Mouse (Mus musculus): ENCODE measurements at regions not wholly inside any gene's neighbourhood (a gene's known extent, or its start where the extent isn't known, plus 50 kb on each side); places are given as distances from the start of the nearest gene placed in this dataset.
"Not testable (repeated sequence)": the region's sequence is repeated elsewhere in the genome, so short reads cannot be mapped to it uniquely, and the experiment has no call there.

DNA sequence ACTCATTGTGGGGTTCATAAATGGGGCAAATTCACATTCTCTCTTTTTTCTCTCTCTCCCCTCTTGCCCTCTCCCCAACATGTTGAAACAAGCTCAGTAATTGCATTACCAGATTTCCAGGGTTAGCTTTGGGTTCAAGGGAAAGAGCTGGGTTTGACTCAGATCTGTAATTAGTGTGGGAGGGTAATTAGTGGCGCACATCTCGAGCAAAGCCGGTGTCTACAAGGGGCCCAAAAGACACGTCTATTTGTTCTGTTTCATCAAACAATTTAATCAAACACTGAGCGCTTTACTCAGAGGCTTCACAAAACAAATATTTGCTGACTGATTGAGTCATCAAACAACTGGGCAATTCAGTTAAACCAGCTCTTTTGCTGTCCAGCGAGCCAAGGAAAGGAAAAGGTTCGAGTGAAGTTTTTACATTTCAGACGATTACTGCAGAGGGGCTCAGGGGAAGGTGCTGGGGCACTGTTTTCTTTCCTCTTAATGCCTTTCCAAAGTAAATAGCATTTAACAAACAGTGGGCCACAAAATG, 193.6 kb upstream of the Six2 start:
- no peak for DNase-seq

DNA sequence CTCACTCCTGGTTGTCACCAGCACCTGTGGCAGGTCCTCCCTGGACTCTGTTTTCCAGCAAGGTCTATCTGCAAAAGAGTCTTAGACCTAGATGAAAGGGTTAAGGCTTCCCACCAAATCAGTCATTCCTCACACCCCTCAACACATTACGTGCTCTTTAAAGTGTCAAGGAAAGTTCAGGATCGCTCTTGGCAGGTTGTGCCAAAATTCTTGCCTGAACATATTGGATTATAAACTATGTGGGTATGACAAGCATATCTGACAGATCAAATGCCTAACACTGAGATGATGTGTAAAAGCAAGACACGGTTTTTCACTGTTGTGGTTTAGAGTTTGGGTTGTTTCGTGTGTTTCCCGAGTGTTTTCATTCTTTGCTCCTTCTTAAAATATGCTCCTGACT, 193.0 kb upstream of the Six2 start:
- DNase-seq: no peak

DNA sequence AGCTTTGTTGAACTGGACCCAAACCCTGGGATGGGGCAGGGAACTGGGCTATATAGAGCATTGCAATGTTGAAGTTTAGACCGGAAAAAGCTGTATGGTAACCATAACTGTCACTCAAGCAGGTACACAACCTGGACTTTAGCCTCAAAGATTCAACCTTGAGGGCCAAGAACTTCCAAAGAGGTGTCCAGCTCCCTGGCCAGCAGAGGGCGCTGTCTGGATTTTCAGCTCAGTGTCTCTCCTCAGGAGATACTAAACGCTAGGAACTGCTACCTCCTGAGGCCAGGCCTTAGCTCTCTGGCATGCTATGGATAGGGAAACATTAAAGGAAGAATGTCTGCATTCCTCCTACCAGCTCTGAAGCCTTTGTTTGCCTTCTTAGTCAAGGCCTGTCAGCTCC, 189.4 kb upstream of the Six2 start:
- peak; percentile 63 for DNase-seq

DNA sequence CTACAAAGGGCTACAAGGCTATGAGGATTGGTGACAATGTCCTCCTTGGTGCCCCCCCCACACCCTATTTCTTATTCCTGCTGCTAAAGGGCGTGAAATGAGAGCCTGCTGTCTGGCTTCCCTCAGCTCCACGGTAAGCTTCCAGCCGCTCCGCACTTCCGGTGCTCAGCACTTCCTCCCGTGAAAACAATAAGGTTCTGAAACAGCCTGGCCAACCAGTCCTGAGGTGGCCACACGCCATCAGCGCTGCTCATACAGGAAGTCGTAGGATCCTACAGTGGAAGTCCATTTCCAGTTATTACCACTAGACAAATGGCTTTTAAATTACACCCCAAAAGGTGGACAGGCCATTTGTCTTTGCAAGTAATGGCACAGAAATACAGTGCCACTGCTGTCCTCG, 188.8 kb upstream of the Six2 start:
- no peak for DNase-seq

DNA sequence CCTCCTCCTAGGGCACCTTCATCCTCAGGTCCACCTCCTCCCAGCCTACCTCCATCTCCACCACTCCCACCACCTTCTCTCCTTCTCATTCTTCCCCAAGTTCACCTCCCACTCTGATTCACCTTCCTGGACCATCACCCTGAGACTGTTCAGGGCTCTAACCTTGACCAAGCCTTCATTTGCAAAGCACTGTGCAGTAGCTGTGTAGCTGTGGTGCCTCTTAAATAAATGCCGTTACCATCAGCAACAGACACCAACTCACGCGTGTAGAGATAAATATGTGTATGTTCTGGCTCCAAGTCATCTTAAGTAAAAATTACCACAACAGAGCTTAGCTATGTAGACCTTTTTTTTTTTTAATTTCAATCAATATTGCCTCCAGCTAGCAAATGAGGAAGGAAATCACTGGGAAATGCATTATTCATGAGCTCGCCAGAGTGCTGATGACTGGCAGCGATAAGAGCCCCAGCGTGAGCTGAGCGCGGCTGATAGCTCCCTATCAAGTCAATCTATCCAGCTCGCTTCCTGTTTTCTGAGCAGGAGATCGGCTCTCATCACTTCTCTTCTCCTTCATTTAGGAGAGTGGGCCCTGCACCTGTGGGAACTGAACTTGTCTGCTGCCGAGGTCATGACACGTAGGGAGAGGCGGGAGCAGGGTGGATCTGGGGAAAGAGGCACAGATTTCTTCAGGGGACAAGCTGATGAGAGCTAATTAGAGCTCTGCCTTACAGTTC, 185.9 kb upstream of the Six2 start:
- DNase-seq: no peak

DNA sequence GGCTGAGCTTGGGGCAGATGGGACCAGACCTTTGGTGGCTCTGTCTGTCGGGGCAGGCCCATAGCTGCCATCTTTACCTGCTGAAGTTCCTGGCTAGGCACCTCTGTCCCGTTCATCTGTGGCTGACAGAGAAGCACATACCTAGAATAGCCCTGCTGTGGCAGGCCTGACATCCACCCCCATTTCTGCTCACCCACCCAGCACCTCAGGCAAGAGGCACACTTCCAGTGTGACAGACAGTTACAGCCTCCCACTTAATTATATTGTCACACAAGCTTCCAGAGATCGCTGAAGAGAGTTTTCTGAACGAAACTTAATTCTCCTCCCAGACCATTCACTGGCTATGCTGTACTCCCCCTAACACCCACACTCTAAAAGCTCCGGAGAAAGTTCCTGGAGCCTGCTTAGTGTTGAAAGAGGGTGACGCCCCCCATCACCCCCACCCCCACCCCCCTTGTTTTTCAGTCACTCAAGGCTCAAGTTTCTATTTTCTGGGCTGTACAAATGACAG, 184.9 kb upstream of the Six2 start:
- DNase-seq: no peak

DNA sequence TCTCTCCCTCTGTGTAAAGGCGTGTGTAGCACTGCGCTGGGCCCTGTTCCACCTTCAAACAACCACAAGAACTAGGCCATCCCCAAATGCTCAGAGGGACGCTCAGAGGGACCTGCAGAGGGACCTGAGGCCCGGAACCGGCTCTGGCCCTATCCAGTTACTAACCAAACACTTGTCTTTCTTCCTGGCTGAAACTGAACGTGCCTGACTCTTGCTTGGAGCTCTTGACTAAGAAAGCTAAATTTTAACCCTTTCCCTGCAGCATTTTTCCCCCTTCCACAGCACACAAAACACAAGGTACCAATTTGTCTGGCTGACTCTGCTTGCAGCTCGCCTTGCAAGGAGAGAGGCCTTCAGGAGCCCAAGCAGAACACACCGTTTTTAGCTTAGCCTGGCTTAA, 182.3 kb upstream of the Six2 start:
- no peak for DNase-seq

DNA sequence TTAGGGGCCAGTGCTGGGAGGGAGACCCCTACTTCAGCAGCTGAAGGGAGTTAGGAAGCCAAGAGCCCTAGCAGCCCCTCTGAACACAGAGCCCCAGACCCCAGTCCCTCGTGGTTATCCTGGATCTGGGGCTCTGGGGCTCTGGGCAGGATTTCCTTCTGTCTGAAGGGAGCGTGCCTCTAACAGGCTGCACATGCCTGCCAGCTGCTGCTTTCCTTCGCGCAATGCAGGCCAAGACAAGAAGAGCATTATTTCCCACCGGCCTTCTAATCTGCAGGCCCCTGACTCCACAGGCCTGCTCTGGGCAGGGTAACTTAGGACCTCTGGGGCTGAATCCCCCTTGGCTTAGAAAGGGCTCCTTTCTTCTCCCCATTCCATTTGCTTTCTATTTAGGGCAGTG, 181.1 kb upstream of the Six2 start:
- no peak for DNase-seq

DNA sequence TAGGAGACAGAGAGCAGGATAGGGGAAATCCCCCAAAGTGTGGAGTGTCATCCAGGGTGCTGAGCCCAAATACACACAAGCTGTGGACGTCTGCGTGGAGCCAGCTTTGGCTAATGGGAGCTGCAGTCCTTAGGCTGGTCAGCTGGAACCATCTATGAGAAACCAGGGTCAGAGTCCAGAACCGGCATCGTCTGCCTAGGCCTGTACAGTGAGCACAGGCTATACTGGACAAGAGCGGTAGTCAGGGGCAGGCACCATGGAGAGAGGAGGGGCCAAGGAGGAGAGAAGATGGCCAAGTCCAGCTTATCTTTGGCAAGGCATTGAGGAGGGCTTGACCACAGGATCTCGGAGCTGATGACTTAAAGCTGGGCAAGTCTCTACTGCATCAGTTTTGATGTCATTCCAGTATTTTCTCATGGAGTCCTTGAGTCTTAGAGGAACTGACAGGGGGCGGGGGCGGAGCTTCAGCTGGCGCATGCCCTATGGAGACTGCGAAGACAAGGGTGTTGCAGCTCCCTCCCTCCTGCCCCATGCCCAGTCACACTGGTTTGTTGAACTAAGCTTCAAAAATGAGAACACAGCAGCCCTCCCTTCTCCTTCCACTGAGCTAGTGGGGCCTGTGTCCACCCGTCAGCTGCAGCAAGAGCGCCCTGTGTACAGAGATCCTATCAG, 180.0 kb upstream of the Six2 start:
- DNase-seq: no peak

DNA sequence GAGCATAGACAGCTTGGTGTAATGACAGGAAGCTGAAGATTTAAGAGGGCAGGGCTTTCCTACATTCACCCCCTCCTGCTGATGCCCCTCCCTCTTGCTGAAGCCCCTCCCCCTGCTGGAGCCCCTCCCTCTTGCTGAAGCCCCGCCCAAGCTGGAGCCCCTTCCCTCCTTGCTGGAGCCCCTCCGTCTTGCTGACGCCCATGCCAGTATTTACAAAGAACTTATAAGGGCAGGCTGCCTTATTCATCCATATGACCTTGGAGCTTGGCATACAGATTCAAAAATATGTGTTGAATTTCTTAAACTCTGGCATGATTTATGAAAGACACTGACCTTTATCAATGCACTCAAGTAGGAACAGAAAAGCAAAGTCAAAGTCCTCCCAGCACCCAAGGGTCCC, 178.5 kb upstream of the Six2 start:
- peak; percentile 29 for DNase-seq

DNA sequence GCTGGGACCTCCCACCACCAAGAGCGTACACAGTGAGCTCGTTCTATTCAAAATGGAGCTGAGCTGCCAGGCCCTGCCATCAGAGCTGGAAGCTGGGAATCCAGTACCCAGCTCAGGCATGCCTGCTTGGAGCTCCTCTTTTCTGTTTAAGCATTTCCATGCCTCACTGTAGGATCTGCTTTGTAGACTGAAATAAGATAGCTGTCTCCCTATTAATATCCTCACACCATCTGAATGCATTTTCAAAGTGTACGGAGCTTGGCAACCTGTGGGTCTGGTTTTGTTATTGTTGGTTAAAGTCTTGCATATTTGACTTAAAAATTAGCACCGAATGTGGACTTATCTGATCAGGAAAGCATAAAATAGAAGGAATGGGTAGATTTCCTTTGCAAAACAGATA, 177.9 kb upstream of the Six2 start:
- no peak for DNase-seq

DNA sequence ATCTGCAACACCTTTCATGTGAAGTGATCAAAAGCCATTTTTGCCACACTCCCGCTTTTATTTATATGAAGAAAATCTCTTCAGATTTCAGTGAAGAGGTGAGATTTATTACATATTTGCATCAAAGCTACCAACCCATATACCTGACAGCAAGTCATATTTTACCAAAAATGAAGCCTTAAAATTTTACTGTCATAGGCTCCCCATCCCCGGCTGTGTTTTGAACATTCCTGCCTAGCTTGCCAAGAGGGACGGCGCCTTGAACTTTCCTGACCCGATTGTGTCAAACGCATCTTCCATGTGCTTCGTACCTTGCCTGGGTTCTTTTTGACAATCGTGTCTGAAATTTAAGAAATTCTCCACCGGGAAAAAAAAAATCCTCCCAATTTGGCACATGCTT, 173.3 kb upstream of the Six2 start:
- DNase-seq: peak; percentile 42

DNA sequence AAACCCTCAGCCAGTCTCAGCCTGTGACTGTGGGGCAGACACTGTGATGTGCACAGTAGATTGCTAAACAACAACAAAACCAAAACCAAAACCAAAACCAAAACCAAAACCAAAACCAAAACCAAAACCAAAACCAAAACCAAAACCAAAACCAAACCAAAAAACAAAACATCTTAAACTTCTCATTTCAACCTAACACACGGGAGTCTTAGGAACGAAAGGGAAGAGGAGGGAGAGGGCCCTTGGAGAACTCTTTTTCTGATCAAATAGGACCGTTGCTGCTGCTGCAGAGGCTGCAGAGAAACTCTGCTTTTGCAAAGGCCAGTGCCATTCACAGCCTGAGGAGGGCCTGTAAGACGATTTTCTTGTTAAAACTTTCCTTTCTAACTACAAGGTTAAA, 172.7 kb upstream of the Six2 start:
- no peak for DNase-seq

DNA sequence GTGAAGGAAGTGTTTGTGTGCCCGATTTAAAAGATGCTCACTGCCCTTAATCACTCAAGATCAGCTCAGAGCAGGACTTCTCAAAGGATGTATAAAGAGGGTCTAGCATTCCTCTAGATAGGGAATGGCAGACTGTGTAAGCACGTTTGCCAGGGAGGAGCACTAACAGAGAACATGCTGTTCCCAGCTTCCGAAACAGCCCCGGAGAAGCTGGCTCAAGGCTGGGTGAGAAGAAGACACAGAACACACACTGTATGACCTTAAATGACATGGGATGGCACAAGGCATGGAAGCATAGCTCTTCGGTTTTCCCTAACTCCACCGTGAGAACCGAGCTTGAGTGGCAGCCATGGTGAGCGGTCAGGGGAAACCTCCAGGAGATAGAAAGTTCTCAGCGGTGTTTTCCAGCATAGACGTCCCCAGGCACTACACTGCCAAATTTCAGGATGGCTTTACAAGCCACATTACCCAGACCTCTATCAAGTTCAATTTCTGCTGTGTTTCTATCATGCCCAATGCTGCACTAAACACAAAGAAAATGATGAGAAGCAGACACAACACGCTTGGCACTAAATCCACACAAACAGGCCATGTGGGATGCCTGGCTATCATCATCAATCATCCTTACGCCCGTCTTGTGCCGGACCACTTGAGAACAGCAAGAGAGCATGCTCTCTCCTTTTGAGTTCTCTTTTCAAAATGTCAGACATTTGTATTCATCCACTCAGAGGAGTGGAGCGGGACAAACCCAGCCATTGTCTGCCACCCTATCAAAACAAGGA, 172.0 kb upstream of the Six2 start:
- DNase-seq: no peak

DNA sequence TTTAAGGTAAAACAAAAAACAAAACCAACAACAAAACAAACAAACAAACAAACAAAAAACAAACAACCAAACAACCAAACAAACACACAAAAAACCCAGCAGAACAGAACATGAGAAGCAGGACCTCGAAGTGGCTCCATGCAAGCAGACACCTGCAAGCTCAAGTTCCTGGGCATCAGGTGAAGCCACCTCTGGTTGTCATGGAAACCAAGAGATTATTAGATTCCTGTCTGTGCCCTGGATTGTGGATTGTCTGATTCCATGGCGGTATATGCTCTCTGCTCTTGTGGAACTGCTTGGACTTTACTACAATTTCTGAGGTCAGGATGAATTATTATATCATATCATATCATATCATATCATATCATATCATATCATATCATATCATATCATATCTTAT, 170.4 kb upstream of the Six2 start:
- no peak for DNase-seq

DNA sequence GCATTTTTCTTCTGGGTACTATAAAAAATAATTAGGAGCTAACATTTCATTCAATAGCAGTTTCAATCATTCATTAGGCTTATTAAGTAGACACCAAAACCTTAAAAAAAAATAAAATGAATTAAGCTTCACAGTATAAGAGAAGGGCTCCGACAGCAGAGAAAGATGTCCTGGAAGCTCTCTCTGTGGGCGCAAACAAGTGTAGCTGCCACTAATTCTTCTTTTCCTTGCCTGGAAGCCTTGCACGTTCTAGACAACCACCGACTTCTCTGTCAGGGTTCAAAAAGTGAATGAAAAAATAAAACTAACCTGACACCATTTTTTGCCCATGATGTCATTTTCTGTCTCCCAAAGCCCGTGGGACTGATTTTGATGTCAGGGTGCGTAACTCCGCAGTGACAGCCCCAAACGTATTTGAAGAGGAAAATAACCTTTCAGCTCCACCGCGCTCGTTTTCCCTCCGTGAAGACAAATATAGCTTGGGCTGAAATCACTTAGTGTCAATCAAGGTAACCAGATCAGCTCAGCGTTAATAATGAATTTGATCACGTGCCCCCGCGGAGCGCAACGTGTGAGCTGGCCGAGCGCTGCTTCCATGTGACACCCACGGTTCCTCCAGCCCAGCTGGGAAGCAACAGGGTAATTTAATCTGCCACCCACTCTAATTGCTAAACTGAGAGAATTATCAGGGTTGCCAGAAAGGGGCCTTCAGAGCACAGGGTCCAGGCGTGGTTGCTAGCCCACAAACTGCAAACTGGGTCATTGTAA, 169.8 kb upstream of the Six2 start:
- no peak for DNase-seq

DNA sequence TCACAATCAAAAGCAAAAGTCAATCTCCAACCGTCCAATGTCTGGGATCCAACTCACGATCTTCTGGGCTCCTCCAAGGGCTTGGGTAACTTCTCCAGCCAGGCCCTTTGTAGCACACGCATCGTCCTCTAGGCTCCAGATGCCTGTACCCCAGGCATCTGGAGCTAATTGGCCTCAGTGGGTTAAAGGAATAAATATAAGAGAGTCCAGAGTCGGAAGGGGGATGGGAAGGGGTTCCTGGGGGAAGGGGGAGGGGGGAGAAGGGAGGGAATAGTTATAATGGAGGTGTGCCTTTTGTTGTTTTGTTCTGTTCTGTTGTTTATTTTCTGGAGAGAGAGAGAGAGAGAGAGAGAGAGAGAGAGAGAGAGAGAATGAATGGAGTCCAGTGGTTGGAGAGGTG, 168.8 kb upstream of the Six2 start:
- DNase-seq: not testable (repeated sequence)

DNA sequence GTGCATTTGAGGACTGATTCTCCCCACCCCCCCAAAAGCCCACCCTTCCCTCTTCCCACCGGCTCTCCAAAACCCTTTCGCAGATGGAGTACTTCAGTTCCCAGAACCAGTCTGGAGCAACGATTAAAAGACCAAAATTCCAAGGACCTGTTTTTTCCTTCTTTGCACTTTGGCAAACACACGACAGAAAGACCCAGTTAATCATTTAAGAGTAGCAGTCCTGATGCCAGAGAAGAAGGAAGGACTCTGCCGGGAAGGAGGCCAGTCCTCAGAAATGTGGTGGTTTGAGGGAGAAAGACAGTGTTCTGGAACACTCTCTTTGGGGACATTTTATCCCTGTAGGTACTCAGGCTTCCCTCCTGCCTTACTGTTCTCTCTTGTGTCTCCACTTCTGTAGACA, 165.1 kb upstream of the Six2 start:
- no peak for DNase-seq

DNA sequence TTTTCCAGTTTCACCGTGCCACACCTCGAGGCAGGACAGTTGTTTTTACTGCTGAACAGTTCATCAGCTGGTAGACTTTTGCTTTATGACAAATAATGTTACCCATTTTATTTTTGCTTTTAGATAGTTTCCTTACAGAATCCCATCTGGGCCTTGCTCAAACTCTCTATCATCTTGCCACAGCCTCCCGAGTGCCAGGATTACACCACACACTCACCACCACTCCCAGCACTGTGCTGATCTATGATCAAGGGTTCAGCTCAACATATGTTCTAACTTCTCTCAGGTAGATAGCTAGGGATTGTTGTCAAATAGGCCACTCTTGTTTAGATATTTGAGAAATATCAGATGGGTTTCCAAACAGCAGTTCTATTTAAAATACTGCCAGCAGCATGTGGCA, 160.5 kb upstream of the Six2 start:
- no peak for DNase-seq

DNA sequence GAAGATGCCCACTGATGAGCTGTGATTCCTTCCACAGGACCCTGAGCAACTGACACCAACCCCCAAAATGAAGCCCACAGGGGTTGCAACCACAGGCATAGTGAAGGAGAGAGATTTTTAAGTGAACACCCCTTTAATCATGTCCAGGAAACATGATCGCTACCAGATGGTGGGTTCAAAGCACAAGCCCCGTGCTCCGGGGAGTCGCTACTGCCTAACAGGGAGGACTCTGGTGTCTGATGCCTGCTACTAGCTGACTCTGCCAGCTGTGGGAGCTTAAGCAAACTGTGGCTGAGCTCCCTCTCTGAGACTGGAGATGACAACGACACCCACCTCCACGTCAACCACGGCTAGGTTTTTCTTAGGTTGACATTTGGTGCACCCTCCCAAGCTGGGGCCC, 159.7 kb upstream of the Six2 start:
- no peak for DNase-seq

DNA sequence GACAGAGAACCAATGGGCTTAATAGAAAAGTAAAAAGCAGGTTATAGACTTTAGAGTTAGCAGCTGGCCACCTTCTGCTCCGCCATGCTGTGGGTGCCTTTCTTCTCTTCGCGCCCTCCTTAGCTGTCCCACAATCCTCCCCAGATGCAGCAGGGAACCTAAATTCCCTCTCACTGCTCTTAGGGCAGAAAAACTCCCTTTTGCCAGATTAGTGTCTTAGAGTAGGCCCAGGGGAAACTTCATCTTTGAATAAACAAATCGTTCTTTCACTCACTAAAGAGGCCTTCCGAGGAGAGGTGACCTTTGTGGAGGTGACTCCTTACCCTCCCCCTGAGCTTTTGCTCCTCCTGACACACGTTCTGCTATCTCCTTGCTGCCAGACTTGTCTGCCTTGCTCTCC, 157.0 kb upstream of the Six2 start:
- no peak for DNase-seq

DNA sequence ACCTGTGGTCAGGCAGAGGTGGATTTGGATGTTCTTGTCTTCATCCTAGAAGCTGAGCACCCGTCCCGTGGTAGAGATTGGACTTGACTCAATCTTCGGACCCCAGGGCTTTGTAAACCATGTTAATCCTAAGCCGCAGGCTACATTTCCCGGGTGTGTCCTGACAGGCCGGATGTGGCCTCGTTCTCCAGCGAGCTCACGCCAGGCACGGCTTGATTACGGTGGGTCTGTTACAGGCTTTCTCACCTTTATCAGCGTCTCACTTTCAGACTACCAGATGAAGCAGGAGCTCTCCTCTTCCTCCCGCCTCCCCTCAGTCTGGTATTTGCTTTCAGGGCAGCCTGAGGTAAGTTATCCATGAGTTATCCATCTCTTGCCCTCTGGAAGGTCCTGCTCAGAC, 156.4 kb upstream of the Six2 start:
- no peak for DNase-seq
